Mouse (Mus musculus) cerebellum, adult 2 months (tissue): ENCODE results near the gene Gm13043. TPM values are rescaled to one million over a fixed set of nuclear protein-coding genes. Genes with fewer than 3 reads are reported as not detected.
"Not testable (repeated sequence)": the region's sequence is repeated elsewhere in the genome, so short reads cannot be mapped to it uniquely, and the experiment has no call there.

ENCODE experiments used
- DNase-seq, 2 experiments: peaks; one replicate each; pipeline ENCODE4 v3.0.0; 2021
- H3K27ac ChIP-seq: fragments of 200-500 bp; 2 replicates; pipeline ENCODE4 v1.5.1; 2012; ENCODE audit warnings: low read length, control low read depth, inconsistent platforms; ENCODE audit not compliant: insufficient read depth
- H3K27me3 ChIP-seq: fragments of 200-500 bp; 2 replicates; pipeline ENCODE4 v1.6.1; 2012; ENCODE audit warnings: inconsistent platforms, mild to moderate bottlenecking, low read length, moderate library complexity; ENCODE audit not compliant: control insufficient read depth, insufficient read depth
- H3K4me1 ChIP-seq: fragments of 200-500 bp; 2 replicates; pipeline ENCODE4 v1.6.1; 2011; ENCODE audit warnings: low read length; ENCODE audit not compliant: control insufficient read depth, insufficient read depth
- H3K4me3 ChIP-seq: fragments of 200-500 bp; replicated peaks from 2 replicates; pipeline ENCODE3; 2011; ENCODE audit warnings: mild to moderate bottlenecking, low read depth, low read length, control low read depth; ENCODE audit not compliant: insufficient read depth
- CTCF ChIP-seq: fragments of 200-500 bp; IDR thresholded peaks from 2 replicates; pipeline ENCODE4 v1.5.1; 2011; ENCODE audit warnings: low read depth, mild to moderate bottlenecking, control low read depth, low read length, moderate library complexity, borderline replicate concordance; ENCODE audit not compliant: insufficient read depth
- POLR2A ChIP-seq: fragments of 200-500 bp; IDR thresholded peaks from 2 replicates; pipeline ENCODE4 v1.6.1; 2011; ENCODE audit warnings: low read length, control low read depth, borderline replicate concordance; ENCODE audit not compliant: insufficient read depth
- WGBS: fragments of 180-500 bp; shearing (Covaris S2); methylation state at CpG from one replicate; pipeline ENCODE4 v1.1.7; 2018; 5-methylcytosine and 5-hydroxymethylcytosine counted together
- polyA plus RNA-seq: library from polyadenylated mRNA; depleted of rRNA; stranded (reverse); fragments of >200 nt; gene quantifications from 2 replicates; pipeline ENCODE4 v1.2.3, GENCODE M21; 2012; rRNA removed

Gm13043 gene
- polyA plus RNA-seq, result not detected in 2 replicates

GRCm38 (mm10) chr4:143511043-143511442 lies at the start of gene Gm13043:
TSS of gene Gm13043 (plus strand) at chr4:143511343.
- Histone ChIP-seq H3K4me3 (no peak within 1 kb of the TSS), H3K27me3 (no peaks in the 10 kb centered on the region), H3K4me1 (no peaks in the 10 kb centered on the region), H3K27ac (no peak within 1 kb of the TSS)
- 80% methylated on average over 3 of the region's 3 CpGs for WGBS
- TF ChIP-seq POLR2A (no peak), CTCF (no peak)
- DNase-seq, result no peak

GRCm38 (mm10) chr4:143535654-143536053 lies 24.5 kb downstream of the Gm13043 start, which contains the start of gene Gm13040:
TSS of gene Gm13040 (plus strand) at chr4:143535954.
- WGBS, result no CpG with 5 or more reads among the region's 3 CpGs
- not testable (repeated sequence) for DNase-seq, H3K4me1 ChIP-seq, H3K27ac ChIP-seq, H3K4me3 ChIP-seq, H3K27me3 ChIP-seq

- H3K4me1 ChIP-seq, DNase-seq, H3K27me3 ChIP-seq, H3K4me3 ChIP-seq, H3K27ac ChIP-seq: not testable (repeated sequence)
- no CpG with 5 or more reads among the region's 3 CpGs for WGBS
Observed at GRCm38 (mm10) chr4:143551400-143551799, 40.3 kb downstream of the Gm13043 start, which contains the start of the genes BC080695 and Gm13057. TSS of gene BC080695 (plus strand) at chr4:143551700. TSS of gene Gm13057 (plus strand) at chr4:143551709.

Other genes with a start within 250 kb of the Gm13043 start
- gene Pdpn, start 211.8 kb upstream of the Gm13043 start, polyA plus RNA-seq, result 7.7 and 8.4 TPM in 2 replicates
- 7.6 and 7.7 TPM in 2 replicates for gene Lrrc38, start 161.6 kb upstream of the Gm13043 start, polyA plus RNA-seq
- 0.03 and 0.07 TPM in 2 replicates for gene Pramel1, start 116.9 kb upstream of the Gm13043 start, polyA plus RNA-seq
- 13.2 and 14.0 TPM in 2 replicates for gene Pramef8, start 98.9 kb upstream of the Gm13043 start, polyA plus RNA-seq
- gene Oog4, start 61.0 kb upstream of the Gm13043 start, polyA plus RNA-seq, result not detected in 2 replicates
- not detected in 2 replicates for gene Gm13040, start 24.6 kb downstream of the Gm13043 start, polyA plus RNA-seq
- not detected in 2 replicates for gene BC080695, start 40.4 kb downstream of the Gm13043 start, polyA plus RNA-seq
- not detected in 2 replicates for gene Gm13057, start 40.4 kb downstream of the Gm13043 start, polyA plus RNA-seq
- gene Gm13083, start 103.7 kb downstream of the Gm13043 start, polyA plus RNA-seq, result not detected in 2 replicates
- gene Gm13088, start 145.9 kb downstream of the Gm13043 start, polyA plus RNA-seq, result not detected in 2 replicates
- not detected in 2 replicates for gene Gm13089, start 191.4 kb downstream of the Gm13043 start, polyA plus RNA-seq
- not detected in 2 replicates for gene Gm13078, start 208.1 kb downstream of the Gm13043 start, polyA plus RNA-seq